Mouse (Mus musculus): ENCODE data around the gene Bbs2. TPM values are rescaled to one million over a fixed set of nuclear protein-coding genes. Genes with fewer than 3 reads are reported as not detected.

The Bbs2 gene
- polyA plus RNA-seq, 1 experiment from 2014 or later: 3.7 TPM

DNA sequence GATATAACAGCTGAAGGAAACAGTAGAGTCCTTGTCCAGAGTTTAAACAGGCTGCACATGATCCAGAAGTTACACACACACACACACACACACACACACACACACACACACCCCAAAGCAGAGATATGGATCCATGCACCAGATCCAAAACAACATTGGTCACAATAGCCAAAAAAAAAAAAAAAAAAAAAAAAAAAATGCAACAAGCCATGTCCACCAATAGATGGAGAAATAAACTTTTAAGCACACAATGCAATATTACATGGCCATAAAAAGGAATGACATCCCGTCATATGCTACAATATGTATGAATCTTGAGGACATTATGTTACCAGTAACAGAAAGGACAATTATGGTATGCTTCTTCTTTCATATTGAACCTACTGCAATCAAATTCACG is 15.2 kb upstream of the Bbs2 start:
- H3K27ac ChIP-seq: no peak overlapping the region
- H3K4me3 ChIP-seq (ENCODE audit: inconsistent target): no peak overlapping the region
- 94% methylated on average over 2 of the region's 2 CpGs for WGBS (ENCODE audit: missing documents)
- no peaks in the 10 kb centered on the region for H3K36me3 ChIP-seq (ENCODE audit: inconsistent target)
- no peaks in the 10 kb centered on the region for H3K79me2 ChIP-seq (ENCODE audit: inconsistent target)

DNA sequence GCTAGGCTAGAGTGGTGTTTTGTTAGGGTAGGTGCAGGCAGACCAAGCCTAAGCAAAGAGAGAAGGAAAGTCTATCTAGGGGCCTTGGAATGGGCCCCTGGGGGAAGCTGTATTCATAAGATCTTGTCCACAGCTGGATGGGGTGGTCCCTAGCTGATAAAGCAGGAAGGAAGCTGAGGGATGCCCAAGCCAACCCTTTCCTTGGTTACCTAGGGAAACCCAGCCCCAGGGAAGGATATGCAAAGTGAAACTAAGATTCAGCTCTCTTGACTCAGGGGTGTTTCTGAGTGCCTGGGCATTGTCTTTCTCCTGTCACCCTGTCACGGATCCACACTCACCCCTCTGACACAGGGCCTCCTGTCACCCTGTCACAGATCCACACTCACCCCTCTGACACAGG is 14.7 kb upstream of the Bbs2 start:
- Histone ChIP-seq H3K27ac (no peak overlapping the region), H3K36me3 (ENCODE audit: inconsistent target) (no peaks in the 10 kb centered on the region), H3K79me2 (ENCODE audit: inconsistent target) (no peaks in the 10 kb centered on the region), H3K4me3 (ENCODE audit: inconsistent target) (no peak overlapping the region)
- 23% methylated on average over 1 of the region's 1 CpGs for WGBS (ENCODE audit: missing documents)

DNA sequence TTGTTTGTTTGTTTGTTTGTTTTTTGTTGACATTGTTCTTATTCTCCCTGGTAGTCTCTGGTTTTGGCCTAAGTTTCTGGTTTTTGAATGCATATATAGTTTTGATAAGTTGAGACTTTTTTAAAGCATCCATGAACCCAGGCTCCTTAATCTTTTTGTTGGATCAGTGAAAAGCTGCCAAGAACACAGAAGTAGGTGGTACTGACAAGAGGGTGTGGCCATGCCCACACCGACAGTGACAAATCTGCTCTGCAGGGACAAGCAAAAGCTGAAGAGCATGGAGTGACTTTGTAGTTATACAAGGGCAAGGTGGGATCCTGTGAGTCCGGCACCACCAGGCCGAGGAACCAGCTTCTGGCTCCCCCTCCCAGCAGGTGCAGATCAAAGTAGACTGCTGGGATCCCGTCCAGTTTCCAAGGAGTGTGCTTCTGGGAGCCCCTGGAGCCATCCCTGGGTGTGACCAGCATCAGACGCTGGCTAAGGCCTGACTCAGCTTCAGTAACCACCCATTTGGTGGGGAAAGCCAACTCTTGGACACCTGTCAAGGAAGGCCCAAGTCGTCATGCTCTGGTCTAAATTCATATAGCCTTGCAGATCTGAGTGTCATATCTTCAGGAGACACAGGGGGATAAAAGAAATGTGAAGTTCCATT is 11.9 kb upstream of the Bbs2 start:
- Histone ChIP-seq H3K36me3 (ENCODE audit: inconsistent target) (no peaks in the 10 kb centered on the region), H3K79me2 (ENCODE audit: inconsistent target) (no peaks in the 10 kb centered on the region), H3K27ac (no peak overlapping the region)

DNA sequence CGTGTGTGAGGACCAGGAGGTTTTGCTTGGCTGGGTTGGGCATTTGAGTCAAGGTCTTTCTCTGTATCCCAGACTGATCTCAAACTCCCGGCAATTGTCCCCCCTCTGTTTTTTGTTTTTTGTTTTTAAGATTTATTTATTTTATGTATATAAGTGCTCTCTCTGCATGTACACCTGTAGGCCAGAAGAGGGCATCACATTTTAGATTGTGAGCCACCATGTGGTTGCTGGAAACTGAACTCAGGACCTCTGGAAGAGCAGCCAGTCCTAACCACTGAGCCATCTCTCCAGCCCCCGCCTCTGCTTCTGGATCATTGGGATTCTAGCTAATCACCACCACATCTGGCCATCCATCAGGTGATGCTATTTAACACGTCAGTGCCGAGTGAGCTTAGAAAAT is 11.1 kb upstream of the Bbs2 start:
- Histone ChIP-seq H3K36me3 (ENCODE audit: inconsistent target) (no peaks in the 10 kb centered on the region), H3K79me2 (ENCODE audit: inconsistent target) (no peaks in the 10 kb centered on the region), H3K4me3 (ENCODE audit: inconsistent target) (no peak overlapping the region), H3K27ac (no peak overlapping the region)
- WGBS (ENCODE audit: missing documents): 90% methylated on average over 5 of the region's 5 CpGs

More for the DNA sequence above, 11.9 kb upstream of the Bbs2 start:
- 83% methylated on average over 6 of the region's 6 CpGs for WGBS (ENCODE audit: missing documents)
- H3K4me3 ChIP-seq (ENCODE audit: inconsistent target): no peak overlapping the region

DNA sequence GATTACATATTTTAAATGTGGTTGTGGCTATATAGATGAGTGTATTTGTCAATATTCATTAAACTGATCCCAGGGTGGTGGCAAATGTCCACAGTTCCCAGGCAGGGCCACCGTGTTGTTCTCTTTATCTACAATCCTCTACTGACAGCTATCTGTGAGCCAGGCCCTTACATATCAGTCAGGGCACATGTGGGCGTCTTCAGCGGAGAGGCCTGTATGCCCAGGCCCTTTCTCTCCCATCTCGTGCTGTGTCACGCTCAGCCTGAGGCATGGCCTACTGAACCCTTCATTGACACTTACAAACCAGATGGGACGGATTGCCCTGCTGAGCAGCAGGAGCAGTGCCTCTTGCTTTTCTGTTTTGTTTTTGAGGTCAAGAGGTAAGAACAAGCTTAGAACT is 10.7 kb upstream of the Bbs2 start:
- no peak overlapping the region for H3K27ac ChIP-seq
- H3K36me3 ChIP-seq (ENCODE audit: inconsistent target): no peaks in the 10 kb centered on the region
- 95% methylated on average over 6 of the region's 6 CpGs for WGBS (ENCODE audit: missing documents)
- no peaks in the 10 kb centered on the region for H3K79me2 ChIP-seq (ENCODE audit: inconsistent target)
- H3K4me3 ChIP-seq (ENCODE audit: inconsistent target): no peak overlapping the region

DNA sequence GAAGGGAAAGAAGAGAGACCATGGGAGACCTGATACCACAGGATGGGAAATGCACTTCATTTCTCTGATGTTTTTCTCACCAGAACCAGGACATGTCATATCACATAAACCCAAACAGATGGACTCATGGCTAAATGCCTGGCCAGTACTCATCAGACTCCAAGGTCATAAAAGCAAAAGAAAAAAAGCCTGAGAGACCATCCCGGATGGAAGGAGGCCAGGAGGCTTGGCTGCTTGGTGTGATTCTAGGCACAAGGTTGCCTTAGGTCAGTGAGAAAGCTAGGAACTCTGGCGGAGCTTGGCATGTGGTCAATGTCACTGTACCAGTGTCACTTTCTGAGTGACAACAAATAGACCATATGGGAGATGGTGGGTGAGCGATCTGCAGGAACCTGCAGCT is 9.1 kb upstream of the Bbs2 start:
- 77% methylated on average over 3 of the region's 3 CpGs for WGBS (ENCODE audit: missing documents)
- Histone ChIP-seq H3K4me3 (ENCODE audit: inconsistent target) (no peak overlapping the region), H3K79me2 (ENCODE audit: inconsistent target) (no peaks in the 10 kb centered on the region), H3K36me3 (ENCODE audit: inconsistent target) (no peaks in the 10 kb centered on the region), H3K27ac (no peak overlapping the region)

DNA sequence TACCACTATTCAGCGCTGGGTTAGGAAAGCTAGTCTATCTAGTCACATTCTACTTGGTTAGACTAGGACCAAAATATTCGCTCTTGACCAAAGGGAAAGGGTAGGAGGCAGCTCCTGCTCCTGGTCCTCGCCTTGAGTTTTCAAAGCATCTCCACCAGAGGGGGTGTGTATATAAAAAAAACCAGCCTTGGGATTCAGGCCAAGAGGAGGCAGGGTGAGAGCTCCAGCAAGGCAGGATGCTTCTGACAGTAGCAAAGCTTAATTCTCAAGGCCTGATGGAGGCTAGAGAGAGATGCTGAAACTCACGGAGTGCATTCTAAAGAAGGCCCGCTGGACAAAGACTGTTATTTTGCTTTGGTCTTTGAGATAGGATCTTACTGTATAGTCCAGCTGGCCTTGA is 5.4 kb upstream of the Bbs2 start:
- Histone ChIP-seq H3K27ac (no peak overlapping the region), H3K4me3 (ENCODE audit: inconsistent target) (no peak overlapping the region), H3K36me3 (ENCODE audit: inconsistent target) (no peaks in the 10 kb centered on the region), H3K79me2 (ENCODE audit: inconsistent target) (no peaks in the 10 kb centered on the region)
- 68% methylated on average over 5 of the region's 5 CpGs for WGBS (ENCODE audit: missing documents)

DNA sequence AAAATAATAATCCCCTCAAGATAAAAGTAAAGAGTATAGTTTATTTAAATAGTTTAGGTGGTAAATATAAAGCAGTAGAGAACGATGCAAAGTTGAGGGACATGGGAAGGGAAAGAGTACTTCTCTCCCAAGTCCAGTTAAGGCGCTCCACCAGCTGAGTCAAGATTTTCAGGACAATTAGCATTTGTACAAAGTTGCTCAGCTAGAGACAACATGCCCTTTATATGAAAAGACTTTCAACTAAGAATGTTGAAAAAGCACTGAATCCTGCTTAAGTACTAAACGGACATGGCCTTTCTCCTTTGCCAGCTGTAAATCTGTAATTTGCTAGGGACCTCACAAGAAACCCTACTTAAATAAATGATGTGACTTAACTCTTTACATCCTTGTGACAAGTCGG is 268 bp upstream of the Bbs2 start:
- Histone ChIP-seq H3K36me3 (ENCODE audit: inconsistent target) (no peaks in the 10 kb centered on the region), H3K27ac (no peak overlapping the region), H3K79me2 (ENCODE audit: inconsistent target) (no peaks in the 10 kb centered on the region), H3K4me3 (ENCODE audit: inconsistent target) (no peak overlapping the region; the same call in 1 of the 2 replicates)
- WGBS (ENCODE audit: missing documents): 80% methylated on average over 4 of the region's 4 CpGs

DNA sequence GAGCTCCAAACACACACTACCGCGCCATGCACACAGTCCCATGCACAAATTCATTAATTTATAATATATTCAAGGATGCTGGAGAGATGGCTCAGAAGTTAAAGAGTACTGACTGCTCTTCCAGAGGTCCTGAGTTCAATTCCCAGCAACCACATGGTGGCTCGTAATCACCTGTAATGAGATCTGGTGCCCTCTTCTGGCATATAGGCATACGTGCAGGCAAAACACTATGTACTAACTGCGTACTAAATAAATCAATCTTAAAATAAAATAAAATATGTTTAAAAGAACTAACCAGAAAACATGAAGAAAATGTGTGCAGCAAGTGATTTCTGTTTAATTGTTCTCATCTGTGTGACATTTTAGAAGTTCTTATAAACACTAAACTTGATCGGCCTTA is 4.4 kb downstream of the Bbs2 start:
- Histone ChIP-seq H3K27ac (no peak overlapping the region), H3K79me2 (ENCODE audit: inconsistent target) (no peaks in the 10 kb centered on the region), H3K4me3 (ENCODE audit: inconsistent target) (no peak overlapping the region), H3K36me3 (ENCODE audit: inconsistent target) (no peaks in the 10 kb centered on the region)
- whole genome bisulfite sequencing (ENCODE audit: missing documents): 93% methylated on average over 6 of the region's 6 CpGs

DNA sequence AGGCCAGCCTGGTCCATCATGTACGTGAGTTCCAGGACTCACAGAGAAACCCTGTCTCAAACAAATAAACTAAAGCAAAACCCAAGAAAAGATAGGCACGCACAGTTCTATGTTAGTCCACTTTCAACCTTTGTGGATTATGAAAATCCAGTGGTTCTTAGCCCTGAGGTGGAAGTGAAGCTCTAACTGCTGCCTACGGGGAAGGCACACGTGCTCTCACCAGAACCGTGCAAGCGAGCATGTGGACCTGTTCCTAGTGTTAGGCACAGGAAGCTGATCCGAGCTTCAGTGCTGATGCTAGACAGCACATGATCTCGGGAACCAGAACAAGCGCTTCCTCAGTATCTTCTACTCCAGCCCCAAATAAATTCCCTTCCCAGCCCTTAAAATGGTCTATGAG is 5.9 kb downstream of the Bbs2 start:
- no peak overlapping the region for H3K27ac ChIP-seq
- WGBS (ENCODE audit: missing documents): 91% methylated on average over 9 of the region's 9 CpGs
- H3K79me2 ChIP-seq (ENCODE audit: inconsistent target): no peaks in the 10 kb centered on the region
- no peaks in the 10 kb centered on the region for H3K36me3 ChIP-seq (ENCODE audit: inconsistent target)
- H3K4me3 ChIP-seq (ENCODE audit: inconsistent target): no peak overlapping the region

DNA sequence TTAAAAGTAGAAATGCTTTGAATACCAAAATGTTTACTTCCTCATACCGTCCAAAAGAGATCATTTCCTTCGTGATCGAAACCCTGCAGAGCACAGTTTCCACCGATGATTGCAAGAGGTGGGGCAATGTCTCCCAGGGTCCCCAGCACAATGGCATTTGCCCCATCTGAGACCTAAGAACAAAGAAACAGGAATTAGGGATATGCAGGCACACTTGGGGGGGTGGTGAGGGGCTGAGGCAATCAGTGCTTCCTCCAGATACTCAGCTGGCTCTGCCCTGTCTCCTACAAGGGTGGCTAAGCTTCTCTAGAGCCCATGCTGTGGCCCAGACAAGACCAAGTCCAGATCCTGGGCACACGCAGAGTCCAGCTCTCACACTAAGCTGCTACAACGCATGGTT is 9.0 kb downstream of the Bbs2 start:
- 36% methylated on average over 6 of the region's 6 CpGs for WGBS (ENCODE audit: missing documents)
- H3K79me2 ChIP-seq (ENCODE audit: inconsistent target): no peaks in the 10 kb centered on the region
- no peak overlapping the region for H3K27ac ChIP-seq
- no peaks in the 10 kb centered on the region for H3K36me3 ChIP-seq (ENCODE audit: inconsistent target)
- H3K4me3 ChIP-seq (ENCODE audit: inconsistent target): no peak overlapping the region

DNA sequence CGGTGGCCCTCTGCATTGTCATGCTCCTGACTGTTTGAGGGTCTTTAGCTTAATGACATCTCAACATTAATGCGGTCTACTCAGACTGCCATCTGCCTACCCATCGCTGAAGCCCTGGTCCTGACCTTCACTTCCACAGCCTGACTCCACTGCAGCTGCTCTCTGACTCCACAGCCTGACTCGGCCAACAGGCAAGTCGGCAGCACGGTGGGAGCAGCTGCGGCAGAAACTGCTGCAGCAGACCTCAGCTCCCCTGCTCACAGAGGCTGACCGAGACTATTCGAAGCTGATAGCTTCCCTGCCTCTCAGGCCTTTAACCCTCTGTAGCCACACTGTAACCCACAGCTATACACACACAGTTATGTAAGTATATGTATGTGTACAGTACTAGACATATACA is 10.8 kb downstream of the Bbs2 start:
- Histone ChIP-seq H3K79me2 (ENCODE audit: inconsistent target) (no peaks in the 10 kb centered on the region), H3K36me3 (ENCODE audit: inconsistent target) (no peaks in the 10 kb centered on the region), H3K27ac (no peak overlapping the region), H3K4me3 (ENCODE audit: inconsistent target) (no peak overlapping the region)
- 97% methylated on average over 9 of the region's 9 CpGs for WGBS (ENCODE audit: missing documents)

DNA sequence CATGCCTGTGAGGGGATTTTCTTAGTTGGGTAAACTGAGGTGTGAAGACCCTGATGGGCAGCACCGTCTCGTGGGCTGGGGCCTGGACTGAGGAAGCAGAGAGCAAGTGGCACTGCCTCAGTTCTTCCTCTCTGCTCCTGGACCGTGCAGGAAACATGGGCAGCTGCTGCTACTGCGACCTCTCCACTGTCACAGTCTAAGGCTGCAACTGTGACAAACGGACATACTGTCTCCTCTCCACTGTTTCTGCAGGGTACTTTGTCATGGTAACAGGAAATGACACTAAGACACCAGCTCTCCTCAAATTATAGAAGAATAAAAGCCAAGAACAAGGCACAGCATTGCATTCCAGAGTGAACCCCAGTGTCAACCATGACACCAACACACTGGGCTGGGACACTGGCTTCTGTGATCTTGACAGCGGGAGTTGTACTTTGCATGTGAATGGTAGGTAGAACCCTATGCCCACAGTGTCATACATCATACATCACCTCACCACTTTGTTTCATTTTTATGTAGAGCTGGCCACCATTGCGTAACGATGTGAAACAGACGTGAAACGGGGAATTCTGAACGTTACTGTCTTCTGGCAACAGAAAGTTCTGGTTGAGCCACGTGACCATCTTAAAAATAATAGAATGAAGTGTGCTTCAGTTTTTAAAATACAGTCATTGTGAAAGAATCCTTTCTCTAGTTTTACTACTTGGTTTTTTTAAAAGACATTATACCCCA is 22.1 kb downstream of the Bbs2 start:
- no peaks in the 10 kb centered on the region for H3K79me2 ChIP-seq (ENCODE audit: inconsistent target)
- H3K4me3 ChIP-seq (ENCODE audit: inconsistent target): no peak overlapping the region
- no peak overlapping the region for H3K27ac ChIP-seq
- no peaks in the 10 kb centered on the region for H3K36me3 ChIP-seq (ENCODE audit: inconsistent target)
- 26% methylated on average over 12 of the region's 12 CpGs for WGBS (ENCODE audit: missing documents)

DNA sequence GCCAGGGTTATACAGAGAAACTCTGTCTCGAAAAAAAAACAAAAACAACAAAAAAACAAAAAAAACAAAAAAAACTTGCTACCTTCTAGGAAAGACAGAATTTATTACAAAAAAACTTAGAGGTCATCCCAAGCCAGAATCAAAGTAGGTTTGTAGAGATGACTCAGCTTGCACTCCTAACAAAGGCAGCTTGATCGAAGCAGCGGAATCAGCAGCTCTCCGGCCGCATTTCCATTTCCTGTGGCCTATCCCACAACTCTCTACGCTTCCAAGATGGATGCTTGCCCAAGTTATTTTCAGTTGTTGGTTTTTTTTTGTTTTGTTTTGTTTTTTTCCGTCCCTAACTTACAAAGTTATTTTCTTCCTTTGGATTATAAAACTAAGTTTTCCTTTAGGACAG is 29.9 kb downstream of the Bbs2 start:
- 88% methylated on average over 6 of the region's 7 CpGs for WGBS (ENCODE audit: missing documents)
- Histone ChIP-seq H3K4me3 (ENCODE audit: inconsistent target) (no peak overlapping the region), H3K27ac (no peak overlapping the region), H3K36me3 (ENCODE audit: inconsistent target) (peaks cover 12% of the 10 kb centered on the region), H3K79me2 (ENCODE audit: inconsistent target) (no peaks in the 10 kb centered on the region)

DNA sequence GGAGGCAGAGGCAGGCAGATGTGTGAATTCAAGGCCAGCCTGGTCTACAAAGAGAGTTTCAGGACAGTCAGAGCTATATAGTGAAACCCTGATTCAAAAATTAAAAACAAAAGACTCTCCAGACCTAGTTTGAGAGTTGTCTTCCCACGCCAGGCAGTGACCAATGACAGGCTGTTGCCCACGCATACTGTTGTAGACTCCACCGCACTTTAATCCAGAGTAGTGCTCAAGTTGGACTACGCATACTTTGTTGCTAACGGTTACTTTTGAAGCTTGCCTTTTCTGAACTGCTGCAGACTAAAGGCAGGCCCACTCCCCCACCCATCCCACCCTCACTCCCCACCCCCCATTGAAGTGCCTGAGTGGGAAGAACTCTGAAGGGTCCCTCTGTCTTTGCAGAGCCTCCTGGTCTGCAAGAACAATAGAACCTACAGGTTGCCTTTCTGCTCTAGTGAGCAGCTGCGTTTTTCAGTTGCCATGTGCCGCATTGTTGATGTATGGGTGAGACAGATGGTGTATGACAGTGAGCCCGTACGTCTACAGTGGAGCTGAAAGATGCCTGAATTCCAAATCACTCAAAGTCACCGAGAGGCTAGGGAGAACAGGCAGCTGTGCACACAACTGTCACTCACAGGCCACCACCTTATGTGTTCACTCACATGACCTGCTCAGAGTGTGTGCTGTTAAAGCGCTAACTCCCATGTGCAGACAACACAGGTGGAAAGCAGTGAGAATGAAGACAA is 32.4 kb downstream of the Bbs2 start:
- WGBS (ENCODE audit: missing documents): 94% methylated on average over 11 of the region's 11 CpGs
- peaks cover 12% of the 10 kb centered on the region for H3K36me3 ChIP-seq (ENCODE audit: inconsistent target)
- H3K27ac ChIP-seq: no peak overlapping the region
- H3K79me2 ChIP-seq (ENCODE audit: inconsistent target): no peaks in the 10 kb centered on the region
- no peak overlapping the region for H3K4me3 ChIP-seq (ENCODE audit: inconsistent target)
